ENCODE assay signal across 10 mouse cellular contexts in genomic region chr1:24133853-24134252, GRCm38 (mm10). TPM values are rescaled to one million over a fixed set of nuclear protein-coding genes. Genes with fewer than 3 reads are reported as not detected.
DNase-seq lines count a peak whose midpoint lies in the region; ATAC-seq and TF ChIP-seq lines count a peak whose summit lies in the region.
"Had no signal": no experiment of that assay in that cellular context is flagged by ENCODE, and none has a peak within 500 bp of the region (broad histone marks: within the 10 kb centered on the region; RNA-seq: fewer than 3 reads in every experiment).

No protein-coding gene starts in this region.

- WGBS in intestine, embryonic 15.5 days, result 51% methylated on average over 19 of the region's 19 CpGs
- WGBS in intestine, postnatal 0 days, result 55% methylated on average over 19 of the region's 19 CpGs
- WGBS in forebrain, embryonic 12.5 days, result 46% methylated on average over 19 of the region's 19 CpGs
- WGBS in hindbrain, embryonic 14.5 days, result 40% methylated on average over 19 of the region's 19 CpGs
- 40% methylated on average over 19 of the region's 19 CpGs for WGBS in midbrain, postnatal 0 days

- H3K27ac ChIP-seq in intestine, embryonic 15.5 days, result no peak overlapping the region
- H3K27ac ChIP-seq in intestine, postnatal 0 days (ENCODE audit: low read depth, low read length), result no peak overlapping the region
- H3K27ac ChIP-seq in forebrain, embryonic 12.5 days, result no peak overlapping the region
- H3K27ac ChIP-seq in hindbrain, embryonic 14.5 days, result no peak overlapping the region
- H3K27ac ChIP-seq in midbrain, postnatal 0 days (ENCODE audit: low read depth, low read length), result no peak overlapping the region

- DNase-seq in hindbrain, embryonic 14.5 days (ENCODE audit: low spot score), result peak; percentile 24
- DNase-seq in midbrain, postnatal 0 days (ENCODE audit: low spot score), result no peak
- DNase-seq in urinary bladder, postnatal 25 days (ENCODE audit: low spot score), result no peak
- no peak for DNase-seq in kidney, postnatal 4 days
- DNase-seq: gastrocnemius, postnatal 25 days; heart, postnatal 14 days; lung, postnatal 14 days had no signal

- no peak for ATAC-seq in intestine, embryonic 15.5 days
- no peak for ATAC-seq in intestine, postnatal 0 days
- ATAC-seq in forebrain, embryonic 12.5 days (ENCODE audit: low FRiP score), result peak; percentile 36; the same call in 1 of the 2 replicates
- no peak for ATAC-seq in hindbrain, embryonic 14.5 days (ENCODE audit: low FRiP score)
- no peak for ATAC-seq in midbrain, postnatal 0 days (ENCODE audit: low FRiP score)

- no peaks in the 10 kb centered on the region for H3K36me3 ChIP-seq in intestine, embryonic 15.5 days
- H3K36me3 ChIP-seq in intestine, postnatal 0 days (ENCODE audit: control insufficient read depth, insufficient read depth), result no peaks in the 10 kb centered on the region
- no peaks in the 10 kb centered on the region for H3K36me3 ChIP-seq in forebrain, embryonic 12.5 days (replicated peaks)
- no peaks in the 10 kb centered on the region for H3K36me3 ChIP-seq in hindbrain, embryonic 14.5 days (replicated peaks; ENCODE audit: control insufficient read depth, insufficient read depth)
- H3K36me3 ChIP-seq in midbrain, postnatal 0 days (ENCODE audit: insufficient read depth, low read length), result no peaks in the 10 kb centered on the region

- 0 out of 2 replicates have a peak overlapping the region, but pooled peaks have one; percentile 1 for H3K4me2 ChIP-seq in intestine, embryonic 15.5 days (replicated peaks)
- no peak overlapping the region for H3K4me2 ChIP-seq in intestine, postnatal 0 days (replicated peaks; ENCODE audit: low read depth)
- H3K4me2 ChIP-seq in forebrain, embryonic 12.5 days, result peak overlapping the region; percentile 37
- H3K4me2 ChIP-seq in hindbrain, embryonic 14.5 days (replicated peaks), result peak overlapping the region; percentile 31
- peak overlapping the region; percentile 20; the same call in 1 of the 2 replicates for H3K4me2 ChIP-seq in midbrain, postnatal 0 days (ENCODE audit: low read depth, low read length, poor library complexity, severe bottlenecking)

- TF ChIP-seq CTCF in intestine, postnatal 0 days (IDR thresholded peaks at IDR 0.05; ENCODE audit: low read depth), result no peak
- TF ChIP-seq CTCF in midbrain, postnatal 0 days (IDR thresholded peaks at IDR 0.05), result no peak

- H3K4me3 ChIP-seq in intestine, embryonic 15.5 days (replicated peaks), result no peak overlapping the region
- no peak overlapping the region for H3K4me3 ChIP-seq in intestine, postnatal 0 days (ENCODE audit: low read depth, low read length)
- no peak overlapping the region for H3K4me3 ChIP-seq in forebrain, embryonic 12.5 days (replicated peaks)
- 0 out of 2 replicates have a peak overlapping the region, but pooled peaks have one; percentile 8 for H3K4me3 ChIP-seq in hindbrain, embryonic 14.5 days (replicated peaks; ENCODE audit: low read length)
- H3K4me3 ChIP-seq in midbrain, postnatal 0 days (ENCODE audit: low read depth, low read length), result peak overlapping the region; percentile 11; the same call in 1 of the 2 replicates

- H3K27me3 ChIP-seq in intestine, embryonic 15.5 days (replicated peaks), result no peaks in the 10 kb centered on the region
- no peaks in the 10 kb centered on the region for H3K27me3 ChIP-seq in intestine, postnatal 0 days (replicated peaks; ENCODE audit: control insufficient read depth, insufficient read depth, low read length)
- H3K27me3 ChIP-seq in forebrain, embryonic 12.5 days, result peaks cover 3% of the 10 kb centered on the region; the same call in 1 of the 2 replicates
- H3K27me3 ChIP-seq in hindbrain, embryonic 14.5 days (ENCODE audit: control insufficient read depth, insufficient read depth, low read length), result no peaks in the 10 kb centered on the region
- no peaks in the 10 kb centered on the region for H3K27me3 ChIP-seq in midbrain, postnatal 0 days (ENCODE audit: insufficient read depth, low read length)

- H3K4me1 ChIP-seq in intestine, embryonic 15.5 days (replicated peaks), result no peaks in the 10 kb centered on the region
- no peaks in the 10 kb centered on the region for H3K4me1 ChIP-seq in intestine, postnatal 0 days (replicated peaks; ENCODE audit: control insufficient read depth, insufficient read depth, low read length)
- no peaks in the 10 kb centered on the region for H3K4me1 ChIP-seq in forebrain, embryonic 12.5 days
- no peaks in the 10 kb centered on the region for H3K4me1 ChIP-seq in hindbrain, embryonic 14.5 days (replicated peaks; ENCODE audit: control insufficient read depth, insufficient read depth, low read length)
- no peaks in the 10 kb centered on the region for H3K4me1 ChIP-seq in midbrain, postnatal 0 days (ENCODE audit: insufficient read depth, low read length)

- no peaks in the 10 kb centered on the region for H3K9me3 ChIP-seq in intestine, embryonic 15.5 days
- H3K9me3 ChIP-seq in intestine, postnatal 0 days (ENCODE audit: control insufficient read depth), result no peaks in the 10 kb centered on the region
- H3K9me3 ChIP-seq in forebrain, embryonic 12.5 days, result no peaks in the 10 kb centered on the region
- H3K9me3 ChIP-seq in hindbrain, embryonic 14.5 days (ENCODE audit: control insufficient read depth, low read length), result no peaks in the 10 kb centered on the region
- H3K9me3 ChIP-seq in midbrain, postnatal 0 days (ENCODE audit: low read length), result no peaks in the 10 kb centered on the region

- no peak overlapping the region for H3K9ac ChIP-seq in intestine, embryonic 15.5 days
- no peak overlapping the region for H3K9ac ChIP-seq in intestine, postnatal 0 days (ENCODE audit: low read depth, low read length)
- peak overlapping the region; percentile 12; the same call in 1 of the 2 replicates for H3K9ac ChIP-seq in forebrain, embryonic 12.5 days
- no peak overlapping the region for H3K9ac ChIP-seq in hindbrain, embryonic 14.5 days
- H3K9ac ChIP-seq in midbrain, postnatal 0 days (replicated peaks; ENCODE audit: low read length, poor library complexity, severe bottlenecking), result no peak overlapping the region

RNA-seq across cellular contexts. Expression of gene Fam135a, which starts 33.7 kb away (rescaled TPM):
- polyA plus RNA-seq in intestine, embryonic 15.5 days (2015; fragmentation: Nextera tagmentation; extraction: Ambion mirVana), result 35.0 and 39.4 TPM in 2 replicates
- polyA plus RNA-seq in intestine, postnatal 0 days (2015; fragmentation: Nextera tagmentation; extraction: Ambion mirVana), result 20.8 and 25.0 TPM in 2 replicates
- polyA plus RNA-seq in forebrain, embryonic 12.5 days (2016; fragmentation: Nextera tagmentation; extraction: Ambion mirVana), result 39.0 and 43.9 TPM in 2 replicates
- 27.4 and 27.6 TPM in 2 replicates for polyA plus RNA-seq in hindbrain, embryonic 14.5 days (2014; fragmentation: Nextera tagmentation; extraction: Ambion mirVana)
- total RNA-seq in midbrain, postnatal 0 days (2014; rRNA removed), result 38.0 and 44.4 TPM in 2 replicates
- polyA plus RNA-seq in midbrain, postnatal 0 days (2015; fragmentation: Nextera tagmentation; extraction: Ambion mirVana), result 19.8 and 22.0 TPM in 2 replicates

RNA-seq across cellular contexts. Expression of gene Col9a1, which starts 43.6 kb away (rescaled TPM):
- 2.1 and 2.5 TPM in 2 replicates for polyA plus RNA-seq in intestine, embryonic 15.5 days (2015; fragmentation: Nextera tagmentation; extraction: Ambion mirVana)
- polyA plus RNA-seq in intestine, postnatal 0 days (2015; fragmentation: Nextera tagmentation; extraction: Ambion mirVana), result 0.71 and 0.72 TPM in 2 replicates
- 8.4 and 13.8 TPM in 2 replicates for polyA plus RNA-seq in forebrain, embryonic 12.5 days (2016; fragmentation: Nextera tagmentation; extraction: Ambion mirVana)
- 1.6 and 2.6 TPM in 2 replicates for polyA plus RNA-seq in hindbrain, embryonic 14.5 days (2014; fragmentation: Nextera tagmentation; extraction: Ambion mirVana)
- total RNA-seq in midbrain, postnatal 0 days (2014; rRNA removed), result 1.7 and 2.2 TPM in 2 replicates
- polyA plus RNA-seq in midbrain, postnatal 0 days (2015; fragmentation: Nextera tagmentation; extraction: Ambion mirVana), result 1.2 and 1.6 TPM in 2 replicates

Comparison
In these comparisons a context has a peak if more than half of its experiments do, and no peak if none do; other contexts are left out.
1. H3K4me3 ChIP-seq: peak in hindbrain, embryonic 14.5 days (single experiment) and midbrain, postnatal 0 days (single experiment); none in intestine, embryonic 15.5 days (single experiment), intestine, postnatal 0 days (single experiment) and forebrain, embryonic 12.5 days (single experiment).